Mouse (Mus musculus) left cerebral cortex, postnatal 14 days (tissue): ENCODE measurements at regions not wholly inside any gene's neighbourhood (a gene's known extent, or its start where the extent isn't known, plus 50 kb on each side); places are given as distances from the start of the nearest gene placed in this dataset.

Experiments
- DNase-seq, 2 experiments: peaks; one replicate each; pipeline ENCODE4 v3.0.0; 2021 to 2022; ENCODE audit warnings: low spot score in 2 of 2, mixed read lengths in 1 of 2
- intact Hi-C: fragments of 180-260 bp; cut with DNase I; formaldehyde crosslinking; loops from one replicate; pipeline ENCODE4 v1.15.1; 2025

DNA sequence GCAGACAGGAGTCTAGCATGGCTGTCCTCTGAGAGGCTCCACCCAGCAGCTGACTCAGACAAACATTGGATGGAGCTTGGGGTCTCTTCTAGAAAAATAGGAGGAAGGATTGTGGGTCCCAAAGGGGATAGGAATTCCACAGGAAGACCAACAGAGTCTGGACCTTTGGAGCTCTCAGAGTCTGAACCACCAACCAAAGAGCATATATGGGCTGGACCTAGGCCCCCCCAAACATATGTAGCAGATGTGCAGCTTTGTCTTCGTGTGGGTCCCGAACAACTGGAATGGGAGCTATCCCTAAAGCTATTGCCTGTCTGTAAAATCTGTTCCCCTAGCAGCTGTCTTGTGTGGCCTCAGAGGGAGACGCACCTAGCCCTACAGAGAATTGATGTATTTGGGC lies 50.1 kb upstream of the Cpm start:
- no peak for DNase-seq
- intact Hi-C loops, result no loop called here

DNA sequence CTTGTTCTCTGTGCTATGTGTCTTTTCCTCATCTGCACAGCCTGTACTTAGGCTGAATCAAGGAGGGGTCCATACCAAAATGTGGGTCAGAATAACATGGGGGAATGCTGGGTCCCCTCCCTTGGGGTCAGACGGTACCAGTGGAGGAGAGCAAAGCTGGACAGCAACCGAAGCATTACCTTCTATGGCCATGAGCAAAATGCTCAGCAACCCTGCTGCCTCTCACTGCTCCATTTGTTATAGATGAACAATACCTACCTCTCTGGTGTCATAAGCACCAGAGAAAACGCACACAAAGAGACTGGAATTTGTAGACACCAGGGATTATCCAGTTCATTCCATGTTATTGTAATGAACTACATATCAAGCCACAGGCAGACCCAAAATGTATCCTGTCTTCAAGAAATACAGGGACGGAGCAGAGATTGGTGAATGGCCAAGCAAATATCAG lies 50.6 kb upstream of the Cpm start:
- no peak for DNase-seq
- intact Hi-C loops, result no loop called here

DNA sequence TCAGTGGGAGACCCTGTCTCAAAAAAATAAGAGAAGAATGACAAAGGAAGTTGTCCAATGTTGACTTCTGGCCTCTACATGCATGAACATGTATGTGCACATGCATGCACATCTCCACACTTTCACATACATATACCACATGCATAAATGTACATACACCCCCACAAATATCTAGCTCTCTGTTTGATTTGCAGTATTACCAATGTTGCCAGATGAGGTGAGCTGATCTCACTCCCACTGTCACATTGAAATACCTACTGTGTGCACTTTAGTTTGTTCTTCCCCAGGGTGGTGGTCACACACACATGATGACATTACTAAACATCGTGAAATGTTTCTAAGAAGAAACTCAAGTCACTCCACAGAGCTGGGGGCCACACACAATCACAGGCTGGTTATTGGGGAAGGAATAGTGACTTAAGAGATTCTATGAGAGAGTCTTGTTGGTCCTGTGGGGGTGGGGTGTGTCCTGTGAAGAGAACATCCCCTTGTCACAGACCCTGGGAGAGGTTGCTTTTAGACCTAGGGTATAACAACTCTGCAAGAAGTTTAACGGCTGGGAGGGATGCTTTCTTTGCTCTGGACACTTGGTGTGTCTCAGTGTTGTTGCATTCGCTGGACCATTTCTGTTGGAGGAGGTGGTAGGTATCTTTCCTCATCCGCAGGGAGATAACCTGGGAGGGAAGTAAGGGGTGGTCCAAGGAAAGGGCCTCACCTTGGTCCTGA lies 51.2 kb upstream of the Cpm start:
- DNase-seq, result no peak
- intact Hi-C loops, result no loop called here

DNA sequence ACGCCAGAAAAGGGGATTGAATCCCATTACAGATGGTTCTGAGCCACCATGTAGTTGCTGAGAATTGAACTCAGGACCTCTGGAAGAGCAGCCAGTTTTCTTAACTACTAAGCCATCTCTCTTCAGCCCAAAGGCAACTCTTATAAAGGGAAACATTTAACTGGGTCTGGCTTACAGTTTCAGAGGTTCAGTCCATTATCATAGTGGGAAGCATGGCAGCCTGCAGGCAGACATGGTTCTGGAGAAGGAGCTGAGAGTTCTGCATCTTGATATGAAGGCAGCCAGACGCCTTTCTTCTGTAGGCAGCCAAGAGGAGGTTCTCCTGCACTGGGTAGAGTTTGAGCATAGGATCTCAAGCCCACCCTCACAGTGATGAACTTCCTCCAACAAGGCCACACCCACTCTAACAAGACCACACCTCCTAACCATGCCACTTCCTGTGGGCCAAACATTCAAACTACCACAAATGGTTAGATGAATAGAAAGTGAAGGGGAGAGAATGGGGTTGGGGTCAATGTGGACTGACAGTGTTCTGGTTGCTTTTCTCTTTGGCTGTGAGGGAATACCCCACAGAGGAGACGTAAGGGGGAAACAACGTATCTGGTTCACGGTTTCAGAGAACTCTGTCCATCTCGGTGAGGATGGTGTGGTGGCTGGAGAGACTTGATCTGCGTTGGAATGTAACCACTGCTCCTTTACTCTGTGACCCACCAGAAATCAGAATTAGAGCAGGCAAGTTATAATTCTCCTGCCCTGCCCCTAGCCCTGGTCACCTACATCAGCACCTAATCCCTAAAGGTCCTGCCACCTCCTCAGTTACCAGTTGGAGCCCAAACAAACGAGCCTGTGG lies 52.2 kb upstream of the Cpm start:
- intact Hi-C loops, result no loop called here
- DNase-seq, result no peak

DNA sequence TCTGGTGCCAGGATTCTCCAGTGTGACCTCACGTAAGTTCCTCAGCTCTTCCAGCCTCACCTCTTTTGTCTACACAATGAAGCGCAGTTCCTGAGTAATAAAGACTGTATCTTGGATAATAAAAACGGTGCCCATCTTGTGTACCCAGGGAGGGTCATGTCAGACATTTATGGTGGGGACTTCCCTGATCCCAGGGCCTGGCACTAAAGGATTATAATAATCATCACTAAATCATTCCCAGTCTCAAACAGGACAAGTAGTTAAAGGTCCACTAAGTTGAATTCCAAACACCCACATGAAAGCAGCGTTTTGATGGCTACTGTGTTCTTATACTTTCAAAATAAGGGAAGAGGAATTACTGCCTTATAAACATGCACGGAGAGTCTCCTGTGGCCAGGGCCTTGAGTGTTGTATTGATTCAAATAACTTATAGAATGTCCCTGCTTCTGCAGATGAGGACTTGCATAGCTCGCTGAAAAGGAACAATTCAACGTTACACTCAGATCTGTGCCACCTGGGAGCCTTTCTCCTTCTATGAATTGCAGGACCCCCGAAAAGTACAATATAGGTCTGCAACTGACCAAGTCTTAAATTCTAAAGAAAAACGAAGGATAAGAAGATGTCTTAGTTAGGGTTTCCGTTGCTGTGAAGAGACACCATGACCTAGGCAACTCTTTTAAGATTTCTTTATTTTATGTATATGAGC lies 53.0 kb upstream of the Cpm start:
- no peak for DNase-seq
- intact Hi-C loops, result no loop called here

DNA sequence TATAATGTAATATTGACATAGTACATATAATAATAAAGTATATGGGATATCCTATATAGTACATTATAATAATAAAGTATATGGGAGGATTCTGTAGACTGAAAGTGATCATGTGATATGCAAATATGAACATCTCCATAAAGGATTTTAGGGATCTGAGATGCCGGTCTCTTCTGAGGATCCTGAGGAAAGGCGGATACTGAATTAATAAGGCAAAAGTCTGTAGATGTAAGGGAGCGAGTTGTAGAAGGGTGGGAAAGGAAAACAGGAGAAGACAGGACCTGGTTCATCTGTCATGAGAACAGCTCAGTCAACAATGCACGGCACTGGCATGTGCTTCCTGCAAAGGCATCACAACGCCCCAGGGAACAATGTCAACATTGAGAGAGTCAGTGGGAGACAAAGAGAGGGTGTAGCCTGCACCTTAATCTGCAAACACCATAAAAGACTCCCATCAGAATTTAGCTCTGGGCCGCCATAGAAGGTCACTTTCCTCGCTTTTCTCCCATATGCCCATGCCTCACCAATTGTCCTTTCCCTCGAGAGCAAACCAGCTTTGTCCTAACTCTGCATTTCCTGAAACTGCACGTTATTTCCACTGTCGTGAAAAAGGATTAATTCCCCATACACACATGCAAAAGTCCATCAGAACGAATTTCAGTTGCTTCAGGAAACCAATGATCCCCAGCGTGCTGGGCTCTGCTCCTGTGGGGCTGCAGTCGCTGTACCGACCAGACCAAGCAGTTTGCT lies 53.7 kb upstream of the Cpm start:
- intact Hi-C loops, result no loop called here
- DNase-seq, result no peak

DNA sequence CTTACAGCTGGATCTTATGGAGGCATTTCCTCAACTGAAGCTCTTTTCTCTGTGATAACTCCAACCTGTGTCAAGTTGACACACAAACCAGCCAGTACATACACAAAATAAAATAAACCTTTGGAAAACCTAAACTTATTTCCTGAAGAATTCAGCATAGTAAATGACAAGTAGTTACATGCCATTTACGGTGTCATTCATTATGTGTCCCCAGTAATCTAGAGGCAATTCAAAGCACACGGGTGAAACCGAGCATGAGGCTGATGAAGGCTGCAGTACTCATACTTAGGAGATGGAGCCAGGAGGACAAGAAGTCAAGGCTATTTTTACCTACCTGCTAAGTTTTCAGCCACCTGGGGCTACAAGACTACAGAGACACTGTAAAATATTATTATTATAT lies 54.4 kb upstream of the Cpm start:
- intact Hi-C loops, result no loop called here

DNA sequence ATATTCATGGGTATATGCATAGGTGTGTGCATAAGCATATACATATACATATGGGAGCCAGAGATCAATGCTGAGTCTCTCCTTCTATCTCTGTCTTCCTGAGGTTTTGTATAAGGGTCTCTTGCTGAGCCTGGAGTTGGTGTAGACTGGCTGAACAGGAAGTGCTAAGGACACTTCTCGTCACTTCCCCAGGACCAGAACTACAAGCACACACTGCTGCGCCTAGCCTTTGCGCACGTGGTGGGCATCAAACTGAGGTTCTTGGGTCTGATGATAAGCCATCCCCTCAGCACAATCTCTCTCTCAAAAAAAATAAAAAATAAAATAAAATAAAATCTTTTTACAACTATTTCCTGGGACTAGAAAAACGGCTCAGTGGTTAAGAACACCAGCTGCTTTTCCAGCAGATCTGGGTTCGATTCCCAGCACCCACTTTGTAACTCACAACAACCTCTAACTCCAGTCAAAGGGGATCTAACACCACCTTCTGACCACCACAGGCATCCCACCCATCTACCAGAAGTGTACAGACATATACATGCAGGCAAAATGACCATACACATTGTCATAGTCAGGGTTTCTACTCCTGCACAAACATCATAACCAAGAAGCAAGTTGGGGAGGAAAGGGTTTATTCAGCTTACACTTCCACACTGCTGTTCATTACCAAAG lies 55.1 kb upstream of the Cpm start:
- intact Hi-C loops, result no loop called here
- DNase-seq, result no peak

More for the DNA sequence above, 54.4 kb upstream of the Cpm start:
- DNase-seq, result no peak

DNA sequence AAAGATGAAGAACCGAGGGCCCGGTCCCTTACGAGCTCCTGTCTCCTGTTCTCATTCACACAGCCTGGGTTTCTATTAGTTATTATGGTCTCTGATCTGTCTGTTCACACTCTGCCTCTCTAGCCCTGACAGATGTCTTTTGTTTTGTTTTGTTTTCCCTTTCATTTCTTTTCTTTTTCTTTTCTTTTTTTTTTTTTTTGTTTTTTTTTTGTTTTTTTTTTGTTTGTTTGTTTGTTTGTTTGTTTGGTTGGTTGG lies 55.8 kb upstream of the Cpm start:
- intact Hi-C loops, result no loop called here

DNA sequence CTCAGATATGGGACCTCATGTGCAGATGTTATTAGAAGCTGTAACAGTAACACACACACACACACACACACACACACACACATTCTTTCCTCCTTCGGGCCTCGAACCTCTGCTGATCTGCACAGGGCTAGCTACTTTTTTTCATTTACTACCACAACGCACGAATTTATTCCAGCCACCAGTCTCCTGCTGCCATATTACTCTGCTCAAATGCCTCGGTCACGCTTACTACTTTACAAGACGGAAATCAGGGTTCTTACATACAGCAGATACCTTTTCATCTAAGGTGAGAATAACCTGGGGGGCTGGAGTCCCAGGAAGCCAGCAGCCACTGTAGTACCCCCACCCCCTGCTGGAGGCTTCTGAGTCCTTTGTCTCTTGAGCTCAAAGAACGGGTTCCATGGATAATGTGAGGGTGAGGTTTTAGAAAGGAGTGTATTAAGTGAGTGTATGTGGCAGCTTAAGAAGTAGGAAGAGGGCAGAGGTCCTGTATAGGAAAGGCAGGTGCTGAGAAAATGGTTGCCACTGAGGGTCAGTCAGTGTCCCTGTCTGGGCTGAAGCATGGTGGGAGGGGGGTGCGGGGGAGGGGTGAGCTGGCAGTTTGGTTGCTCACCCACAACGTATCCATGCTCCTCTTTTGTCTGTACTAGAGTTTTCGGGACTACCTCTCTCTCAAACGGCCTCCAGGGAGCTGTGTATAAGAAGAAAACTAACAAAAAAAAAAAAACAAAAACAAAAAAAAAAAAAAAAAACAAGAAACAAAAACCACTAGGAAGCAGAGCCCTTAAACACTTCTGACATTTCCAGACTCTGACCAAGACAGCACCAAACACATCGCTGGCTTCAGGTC lies 56.3 kb upstream of the Cpm start:
- intact Hi-C loops, result no loop called here

More for the DNA sequence above, 55.8 kb upstream of the Cpm start:
- no peak for DNase-seq

DNA sequence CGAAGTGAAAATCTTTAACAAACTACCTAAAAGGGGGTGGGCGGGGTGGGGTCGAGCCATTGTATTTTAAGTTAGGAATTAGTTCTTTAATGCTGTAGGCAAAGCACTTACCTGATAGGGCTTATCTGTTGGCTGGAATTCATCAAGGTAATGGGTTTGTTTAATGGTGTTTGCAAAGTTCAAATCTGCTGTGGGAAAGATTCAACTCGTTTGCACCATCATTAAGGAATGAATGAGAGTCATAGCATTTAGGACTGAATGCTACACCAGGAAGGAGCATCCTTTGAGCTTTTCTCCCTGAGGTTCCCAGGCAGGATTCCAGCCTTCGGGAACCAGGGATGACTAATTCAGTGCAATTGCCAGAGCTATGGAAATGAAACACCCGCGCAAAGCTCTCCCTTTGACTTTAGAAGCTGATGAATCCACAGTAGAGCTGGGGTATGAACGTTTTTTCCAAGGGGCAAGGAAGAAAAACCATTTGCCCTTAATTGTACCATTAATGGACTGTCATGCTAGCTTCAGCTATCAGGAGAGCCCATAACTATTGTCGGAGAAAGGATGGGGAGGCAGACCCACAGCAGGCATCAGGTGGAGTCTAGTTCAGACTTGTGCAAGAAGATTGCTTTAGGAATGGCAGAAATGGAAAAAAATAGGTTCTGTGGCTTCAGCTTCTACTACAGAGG lies 57.3 kb upstream of the Cpm start:
- intact Hi-C loops, result no loop called here
- peak; percentile 32 to 42 for DNase-seq

More for the DNA sequence above, 56.3 kb upstream of the Cpm start:
- DNase-seq, result no peak

DNA sequence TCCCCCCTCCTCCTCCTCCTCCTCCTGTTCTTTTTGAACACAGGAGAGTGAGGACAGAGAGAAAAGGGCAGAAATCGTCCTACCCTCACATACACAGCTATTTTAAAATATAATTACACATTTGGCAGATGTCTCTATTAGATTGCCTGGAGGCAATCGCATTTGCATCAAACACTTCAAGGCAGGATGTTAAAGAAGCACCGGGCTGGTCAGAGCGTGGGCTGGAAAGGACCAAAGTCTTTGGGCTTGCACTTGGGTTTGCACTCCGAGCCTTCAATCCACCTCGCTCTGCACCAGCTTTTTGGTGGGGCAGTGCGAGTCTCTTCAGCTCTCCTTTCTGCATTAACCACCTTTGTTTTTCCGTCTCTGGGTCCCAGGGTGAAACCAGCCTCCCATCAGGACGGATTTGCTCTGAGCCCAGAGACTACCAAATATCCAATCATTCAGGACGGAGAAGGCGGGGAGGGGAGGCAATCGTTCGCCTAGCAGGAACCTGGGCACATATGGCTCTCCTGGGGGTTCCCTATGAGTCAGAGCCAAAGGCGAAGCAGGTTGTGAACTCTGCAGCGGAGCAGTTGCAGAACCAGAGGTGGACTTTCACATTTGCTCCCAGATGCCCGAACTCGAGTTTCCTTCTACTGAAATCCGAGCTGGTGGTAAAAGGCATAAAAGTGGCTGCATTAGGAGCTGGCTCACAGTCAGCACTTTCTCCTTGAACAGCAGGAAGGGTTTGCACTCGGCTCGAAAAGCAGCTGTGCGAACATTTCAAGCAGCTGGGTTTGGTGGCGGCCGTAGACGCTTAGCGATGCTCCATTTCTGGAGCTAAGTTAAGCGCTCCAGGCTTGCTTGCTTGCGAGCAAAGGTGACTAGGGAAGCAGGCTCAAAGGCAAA lies 58.1 kb upstream of the Cpm start:
- peak; percentile 32 to 53 for DNase-seq
- intact Hi-C loops, result no loop called here

DNA sequence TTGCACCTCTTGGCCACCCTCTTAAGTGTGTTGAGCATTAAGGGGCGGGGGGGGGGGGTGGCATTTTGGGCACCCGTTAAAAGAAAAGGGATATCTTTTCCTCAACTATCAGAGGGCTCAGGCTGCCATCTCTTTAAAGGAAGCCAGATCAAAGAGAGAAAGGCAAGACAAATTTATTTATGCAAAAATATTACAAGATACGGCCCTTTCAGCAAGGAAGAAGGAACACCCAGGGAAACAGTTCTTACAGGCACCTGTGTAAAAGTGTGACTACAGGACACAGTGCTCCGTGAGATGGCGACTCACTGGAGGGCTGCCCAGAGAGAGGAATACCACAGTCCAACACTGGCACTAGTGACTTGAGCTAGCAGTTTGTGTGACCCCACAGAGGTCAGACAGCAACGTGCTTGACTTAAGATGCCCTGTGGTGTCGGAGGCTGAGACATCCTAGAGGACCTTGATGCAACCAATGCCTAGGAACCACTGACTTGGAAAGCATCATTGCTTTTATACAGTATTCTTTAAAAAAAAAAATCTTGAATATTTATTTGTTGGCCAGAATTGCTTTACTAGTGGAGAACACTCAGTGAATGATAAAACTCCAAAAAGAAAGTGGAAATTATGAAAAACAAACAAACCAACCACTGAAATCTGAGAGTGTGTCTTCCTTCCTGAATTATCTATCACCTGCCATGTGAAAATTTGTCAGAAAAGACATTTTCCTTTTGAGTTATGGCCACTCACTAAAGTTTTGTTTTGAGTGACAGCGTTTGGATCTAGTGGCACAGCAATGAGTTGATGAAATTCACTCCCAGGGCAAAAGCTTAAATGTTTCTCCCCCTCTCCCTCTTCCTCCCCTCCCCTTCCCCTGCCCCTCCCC lies 59.0 kb upstream of the Cpm start:
- intact Hi-C loops, result no loop called here
- DNase-seq, result no peak

DNA sequence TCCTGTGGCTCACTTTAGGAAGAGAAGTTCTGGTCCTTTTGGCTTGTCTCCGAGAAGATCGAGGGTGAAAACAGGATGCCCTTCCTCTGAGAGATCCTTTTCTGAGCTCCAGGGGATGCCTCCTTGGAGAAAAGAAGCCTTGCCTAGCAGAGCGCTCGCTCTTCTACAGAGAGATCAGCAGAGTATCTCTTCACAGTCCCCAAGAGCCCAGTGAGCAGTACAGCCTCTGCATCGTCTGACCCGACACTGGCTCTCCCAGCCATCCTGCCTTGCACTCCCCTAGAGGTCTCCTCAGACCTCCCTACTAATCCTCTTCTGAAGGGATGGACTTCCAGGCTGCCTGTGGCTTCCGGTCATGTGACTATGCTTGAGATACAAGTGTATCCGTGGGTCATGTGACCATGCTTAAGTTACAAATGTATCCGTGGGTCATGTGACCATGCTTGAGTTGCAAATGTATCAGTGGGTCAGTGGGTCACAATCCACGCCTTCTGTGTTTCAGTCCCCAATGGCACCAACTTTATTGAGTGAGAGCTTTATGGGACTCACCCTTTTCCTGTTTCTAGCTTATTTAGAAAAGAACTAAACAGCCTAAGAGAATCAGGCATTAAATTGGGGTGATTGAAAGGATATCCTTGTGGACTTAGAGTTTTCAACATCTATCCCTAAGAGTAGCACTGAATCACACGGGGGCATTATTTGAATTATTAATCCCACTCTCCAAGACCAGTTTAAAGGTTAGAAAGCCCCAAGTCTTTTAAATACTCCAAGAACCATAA lies 59.8 kb upstream of the Cpm start:
- DNase-seq, result no peak
- intact Hi-C loops, result no loop called here
